In the genomic region with DNA sequence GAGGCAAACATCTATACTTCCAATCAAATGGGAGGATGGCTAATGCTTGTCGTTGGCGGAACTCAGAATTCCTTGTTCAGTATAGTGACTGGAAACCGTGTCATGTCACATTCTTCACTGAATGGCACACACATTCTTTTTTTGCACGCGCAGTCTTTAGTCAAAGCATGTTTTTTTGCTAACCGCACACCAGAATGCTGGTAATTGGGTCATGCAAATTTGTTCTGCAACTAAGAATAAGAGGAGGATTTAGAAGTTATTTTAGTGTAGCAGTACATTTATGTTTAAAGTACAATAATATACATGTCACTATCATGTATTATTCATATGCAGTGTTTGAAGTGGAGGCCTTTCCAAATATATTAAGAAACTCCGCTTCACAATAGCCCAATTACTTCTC, we compare ENCODE assay signal across 2 mouse cellular contexts.
DNase-seq lines count a peak whose midpoint lies in the region.

No protein-coding gene starts in this region.

- peak; percentile 57 for DNase-seq in brain, adult 2 months (ENCODE audit: low read depth, low spot score)
- peak; percentile 47 for DNase-seq in telencephalon, adult 2 months (ENCODE audit: low read depth, low spot score)
